Mouse (Mus musculus): Measurements from ENCODE around the gene Ankrd33. TPM values are rescaled to one million over a fixed set of nuclear protein-coding genes. Genes with fewer than 3 reads are reported as not detected.

Ankrd33 gene
- polyA plus RNA-seq (2015; fragmentation: Nextera tagmentation; extraction: Ambion mirVana), result not detected in 2 replicates

DNA sequence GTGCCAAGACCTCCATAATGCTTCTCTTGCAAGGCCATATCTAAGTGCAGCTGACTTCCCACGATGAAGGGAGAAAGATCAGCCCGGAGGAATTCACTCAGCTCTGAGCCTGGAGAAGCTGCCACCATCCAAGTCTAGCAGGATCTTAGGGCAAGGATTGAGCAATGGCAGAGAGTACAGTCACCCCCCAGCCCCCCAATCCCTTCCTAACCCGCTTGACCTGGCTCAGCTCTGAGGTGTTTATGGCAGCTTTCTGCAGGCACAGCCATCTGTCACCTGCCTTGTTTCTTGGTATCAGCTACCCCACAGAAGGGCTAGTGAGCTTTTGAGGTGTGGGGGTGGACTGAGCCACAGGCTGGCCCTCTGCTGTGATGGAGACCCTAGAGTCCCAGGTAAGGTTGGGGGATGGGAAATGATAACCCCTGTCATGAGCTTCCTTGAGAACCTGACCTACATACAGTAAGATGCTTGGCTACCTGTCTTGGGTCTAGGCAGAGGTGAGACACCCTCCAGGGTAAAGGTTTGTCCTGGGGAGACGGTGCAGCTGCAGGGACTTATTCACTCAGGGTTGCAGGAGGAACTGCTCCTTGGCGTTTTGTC, at the start of gene Ankrd33:
Gene Ankrd33 (plus strand): TSS at position 245 of the 600 bp plus-strand sequence.
- Histone ChIP-seq H3K9me3 (peaks cover 4% of the 10 kb centered on the region), H3K27ac (replicated peaks) (no peak within 1 kb of the TSS), H3K9ac (no peak within 1 kb of the TSS), H3K4me3 (no peak within 1 kb of the TSS), H3K27me3 (replicated peaks) (peaks cover 9% of the 10 kb centered on the region), H3K36me3 (no peaks in the 10 kb centered on the region), H3K4me2 (no peak within 1 kb of the TSS), H3K4me1 (no peaks in the 10 kb centered on the region)
- 74% methylated on average over 5 of the region's 5 CpGs for WGBS
- no peak for ATAC-seq (ENCODE audit: extremely low read depth, insufficient number of reproducible peaks, low FRiP score, low TSS enrichment)

GRCm38 (mm10) chr15:101066364-101066847, 49.1 kb upstream of the Ankrd33 start:
- Histone ChIP-seq H3K27ac (replicated peaks) (no peak overlapping the region), H3K36me3 (no peaks in the 10 kb centered on the region)

DNA sequence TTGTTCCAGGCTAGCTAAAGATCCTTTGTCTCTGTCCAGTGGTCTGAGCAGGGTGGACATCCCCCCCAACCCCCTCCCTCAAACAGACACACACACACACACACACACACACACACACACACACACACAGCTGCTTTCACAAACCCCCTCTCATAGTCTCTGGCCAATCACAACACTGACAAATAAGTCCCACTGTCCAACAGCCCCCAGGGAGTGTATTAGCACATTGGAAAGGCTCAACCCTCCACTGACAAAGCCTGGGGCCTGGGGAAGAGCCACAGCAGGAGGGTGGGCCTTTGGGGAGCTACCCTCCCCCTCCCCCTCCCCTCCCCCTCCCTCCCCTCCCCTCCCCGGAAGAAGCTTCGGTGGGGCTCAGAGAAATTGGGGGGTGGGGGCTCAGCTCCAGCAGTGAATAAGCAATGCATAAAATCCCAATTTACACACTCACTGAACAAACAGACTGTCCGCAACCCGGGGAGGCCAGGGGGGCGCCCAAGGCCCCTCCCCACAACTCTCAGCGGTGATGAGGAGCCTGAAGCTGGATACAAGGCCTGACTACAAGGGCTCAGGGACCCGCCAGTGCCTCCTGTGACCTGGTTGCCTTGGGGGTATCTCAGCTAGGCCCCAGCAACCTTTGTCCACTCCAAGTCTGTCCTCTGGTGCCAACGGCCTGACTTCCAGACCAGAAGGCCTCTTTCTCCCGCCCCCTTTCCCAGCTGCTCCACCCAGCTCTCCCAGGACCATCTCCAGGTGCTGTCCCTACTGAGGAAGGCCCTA, 48.4 kb upstream of the Ankrd33 start:
- H3K27me3 ChIP-seq (replicated peaks), result 0 out of 2 replicates have a peak, but pooled peaks cover 9% of the 10 kb centered on the region
- no peak overlapping the region for H3K27ac ChIP-seq (replicated peaks)
- no peak overlapping the region for H3K4me3 ChIP-seq
- no peak for ATAC-seq (ENCODE audit: extremely low read depth, insufficient number of reproducible peaks, low FRiP score, low TSS enrichment)
- H3K4me1 ChIP-seq, result peaks cover 58% of the 10 kb centered on the region
- no peak overlapping the region for H3K9ac ChIP-seq
- no peak overlapping the region for H3K4me2 ChIP-seq
- no peaks in the 10 kb centered on the region for H3K36me3 ChIP-seq
- WGBS, result 46% methylated on average over 7 of the region's 9 CpGs
- H3K9me3 ChIP-seq, result no peaks in the 10 kb centered on the region

More at GRCm38 (mm10) chr15:101066364-101066847, 49.1 kb upstream of the Ankrd33 start:
- Histone ChIP-seq H3K27me3 (replicated peaks) (0 out of 2 replicates have a peak, but pooled peaks cover 9% of the 10 kb centered on the region), H3K4me1 (peaks cover 54% of the 10 kb centered on the region), H3K9me3 (no peaks in the 10 kb centered on the region), H3K9ac (0 out of 2 replicates have a peak overlapping the region, but pooled peaks have one; percentile 50), H3K4me3 (no peak overlapping the region), H3K4me2 (no peak overlapping the region)
- 21% methylated on average over 6 of the region's 6 CpGs for WGBS
- ATAC-seq (ENCODE audit: extremely low read depth, insufficient number of reproducible peaks, low FRiP score, low TSS enrichment), result 0 out of 2 replicates have a peak, but pooled peaks have one; percentile 33

- Histone ChIP-seq H3K9ac (no peak overlapping the region), H3K27me3 (replicated peaks) (0 out of 2 replicates have a peak, but pooled peaks cover 9% of the 10 kb centered on the region), H3K36me3 (no peaks in the 10 kb centered on the region), H3K9me3 (no peaks in the 10 kb centered on the region), H3K4me2 (no peak overlapping the region), H3K27ac (replicated peaks) (no peak overlapping the region), H3K4me1 (peaks cover 64% of the 10 kb centered on the region), H3K4me3 (no peak overlapping the region)
- no peak for ATAC-seq (ENCODE audit: extremely low read depth, insufficient number of reproducible peaks, low FRiP score, low TSS enrichment)
- WGBS, result 62% methylated on average over 3 of the region's 3 CpGs
Measured at GRCm38 (mm10) chr15:101068029-101068428, 47.5 kb upstream of the Ankrd33 start.

DNA sequence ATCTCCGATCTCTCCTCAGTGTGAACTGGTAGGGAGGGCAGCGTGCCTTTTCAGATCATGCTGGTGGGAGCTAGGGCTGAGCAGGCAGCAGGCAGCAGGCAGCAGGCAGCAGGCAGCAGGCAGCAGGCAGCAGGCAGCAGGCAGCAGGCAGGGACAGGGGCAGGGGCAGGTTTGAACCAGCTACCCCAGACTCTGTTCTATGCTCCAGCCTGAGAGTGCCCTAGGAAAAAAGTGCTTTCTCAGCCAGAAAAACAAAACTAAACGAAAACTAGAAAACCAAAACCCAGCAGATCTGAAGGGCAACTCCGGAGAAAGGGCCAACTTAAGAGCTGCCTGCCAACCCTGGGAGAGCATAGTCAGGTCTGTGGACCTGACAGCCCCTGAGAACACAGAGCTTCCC, 46.9 kb upstream of the Ankrd33 start:
- Histone ChIP-seq H3K4me3 (no peak overlapping the region), H3K27ac (replicated peaks) (no peak overlapping the region), H3K27me3 (replicated peaks) (0 out of 2 replicates have a peak, but pooled peaks cover 7% of the 10 kb centered on the region), H3K4me1 (peaks cover 66% of the 10 kb centered on the region), H3K9me3 (no peaks in the 10 kb centered on the region), H3K4me2 (no peak overlapping the region), H3K36me3 (no peaks in the 10 kb centered on the region), H3K9ac (no peak overlapping the region)
- WGBS, result 60% methylated on average over 4 of the region's 4 CpGs
- ATAC-seq (ENCODE audit: extremely low read depth, insufficient number of reproducible peaks, low FRiP score, low TSS enrichment), result no peak

DNA sequence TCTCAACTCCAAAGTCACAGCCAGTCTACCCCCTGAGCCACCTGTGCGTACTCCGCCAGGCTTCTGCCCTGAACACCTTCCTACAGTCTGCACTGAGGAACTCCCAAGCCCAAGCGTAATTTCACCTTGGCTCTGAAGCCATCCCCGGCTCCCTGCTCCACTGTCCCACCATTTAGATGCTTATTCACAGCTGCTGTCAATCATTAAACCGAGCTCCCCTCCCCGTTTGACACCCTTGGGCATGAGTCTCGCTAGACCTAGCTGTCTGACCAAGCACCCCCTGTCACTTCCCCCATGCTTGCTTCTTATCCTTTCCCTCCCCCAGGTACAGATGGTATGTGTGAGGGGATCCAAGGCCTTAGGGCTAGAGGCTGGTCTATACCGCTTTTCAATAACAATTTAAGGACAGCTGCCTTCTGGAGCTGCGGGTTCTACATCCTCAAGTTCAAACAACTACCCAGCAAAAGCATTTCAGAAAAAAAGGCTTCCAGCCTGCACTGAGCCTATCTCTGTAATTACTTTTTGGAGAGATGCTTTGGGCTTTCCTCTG, 45.8 kb upstream of the Ankrd33 start:
- Histone ChIP-seq H3K4me3 (no peak overlapping the region), H3K27me3 (replicated peaks) (0 out of 2 replicates have a peak, but pooled peaks cover 7% of the 10 kb centered on the region), H3K4me2 (no peak overlapping the region), H3K9me3 (no peaks in the 10 kb centered on the region), H3K27ac (replicated peaks) (no peak overlapping the region), H3K4me1 (peaks cover 66% of the 10 kb centered on the region), H3K9ac (0 out of 2 replicates have a peak overlapping the region, but pooled peaks have one; percentile 33), H3K36me3 (no peaks in the 10 kb centered on the region)
- WGBS, result 63% methylated on average over 9 of the region's 9 CpGs
- no peak for ATAC-seq (ENCODE audit: extremely low read depth, insufficient number of reproducible peaks, low FRiP score, low TSS enrichment)

DNA sequence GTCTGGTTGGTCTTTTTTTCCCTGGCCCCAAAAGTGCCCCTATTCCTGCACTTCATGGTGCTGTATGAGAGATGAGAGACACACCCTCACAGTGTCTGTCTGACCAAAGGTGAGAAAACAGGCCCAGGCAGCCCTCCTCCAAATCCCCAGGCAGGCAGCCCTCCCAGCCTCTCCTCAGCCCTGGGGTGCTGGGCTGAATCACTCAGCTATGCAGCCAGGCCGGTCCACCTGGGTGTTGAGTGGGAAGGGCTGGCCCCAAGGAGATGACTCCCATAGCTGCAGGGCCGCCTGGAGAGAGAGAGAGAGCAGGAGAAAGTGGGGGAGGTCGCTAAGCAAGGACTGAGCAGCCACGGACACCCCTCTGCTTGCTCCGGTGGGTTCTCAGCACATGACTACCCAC, 44.8 kb upstream of the Ankrd33 start:
- no peak overlapping the region for H3K4me2 ChIP-seq
- peaks cover 64% of the 10 kb centered on the region for H3K4me1 ChIP-seq
- H3K27me3 ChIP-seq (replicated peaks), result peaks cover 16% of the 10 kb centered on the region; the same call in 1 of the 2 replicates
- no peak overlapping the region for H3K4me3 ChIP-seq
- ATAC-seq (ENCODE audit: extremely low read depth, insufficient number of reproducible peaks, low FRiP score, low TSS enrichment), result no peak
- WGBS, result 22% methylated on average over 5 of the region's 5 CpGs
- H3K36me3 ChIP-seq, result no peaks in the 10 kb centered on the region
- no peak overlapping the region for H3K27ac ChIP-seq (replicated peaks)
- no peaks in the 10 kb centered on the region for H3K9me3 ChIP-seq
- H3K9ac ChIP-seq, result no peak overlapping the region

GRCm38 (mm10) chr15:101072736-101073135, 42.8 kb upstream of the Ankrd33 start:
- peaks cover 67% of the 10 kb centered on the region for H3K4me1 ChIP-seq
- H3K27ac ChIP-seq (replicated peaks), result no peak overlapping the region
- no peak for ATAC-seq (ENCODE audit: extremely low read depth, insufficient number of reproducible peaks, low FRiP score, low TSS enrichment)
- H3K9ac ChIP-seq, result no peak overlapping the region
- H3K4me2 ChIP-seq, result no peak overlapping the region
- H3K9me3 ChIP-seq, result no peaks in the 10 kb centered on the region
- H3K36me3 ChIP-seq, result no peaks in the 10 kb centered on the region
- WGBS, result 52% methylated on average over 2 of the region's 2 CpGs
- peaks cover 34% of the 10 kb centered on the region for H3K27me3 ChIP-seq (replicated peaks)
- H3K4me3 ChIP-seq, result no peak overlapping the region

- Histone ChIP-seq H3K27me3 (replicated peaks) (peaks cover 39% of the 10 kb centered on the region), H3K9ac (no peak overlapping the region), H3K27ac (replicated peaks) (no peak overlapping the region), H3K4me2 (no peak overlapping the region), H3K36me3 (no peaks in the 10 kb centered on the region), H3K4me3 (no peak overlapping the region), H3K9me3 (no peaks in the 10 kb centered on the region), H3K4me1 (peaks cover 64% of the 10 kb centered on the region)
- WGBS, result 73% methylated on average over 5 of the region's 5 CpGs
- ATAC-seq (ENCODE audit: extremely low read depth, insufficient number of reproducible peaks, low FRiP score, low TSS enrichment), result no peak
Measured at GRCm38 (mm10) chr15:101074067-101074466, 41.5 kb upstream of the Ankrd33 start.

DNA sequence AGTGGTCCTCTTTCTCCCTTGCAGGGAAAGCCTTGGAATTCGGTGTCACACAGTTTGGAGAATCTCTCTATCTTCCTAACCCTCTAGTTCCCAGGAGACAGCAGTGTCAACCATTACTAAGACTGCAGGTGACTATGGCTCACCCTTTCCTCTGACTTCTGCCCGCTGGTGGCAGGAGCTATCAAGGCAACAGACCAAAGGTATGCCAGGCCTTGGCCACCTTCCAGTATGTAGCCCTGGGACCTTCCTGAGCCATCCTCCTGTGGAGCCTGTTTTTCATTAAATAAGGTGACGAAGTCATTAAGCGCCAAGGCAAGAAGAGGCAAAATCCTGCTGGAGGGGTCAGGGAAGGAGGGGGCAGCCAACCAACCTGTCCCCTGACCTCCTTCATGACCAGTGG, 40.4 kb upstream of the Ankrd33 start:
- Histone ChIP-seq H3K9me3 (no peaks in the 10 kb centered on the region), H3K4me1 (peaks cover 65% of the 10 kb centered on the region), H3K27ac (replicated peaks) (no peak overlapping the region), H3K9ac (no peak overlapping the region), H3K27me3 (replicated peaks) (peaks cover 38% of the 10 kb centered on the region), H3K4me3 (no peak overlapping the region), H3K4me2 (no peak overlapping the region), H3K36me3 (no peaks in the 10 kb centered on the region)
- no peak for ATAC-seq (ENCODE audit: extremely low read depth, insufficient number of reproducible peaks, low FRiP score, low TSS enrichment)
- 75% methylated on average over 4 of the region's 4 CpGs for WGBS

DNA sequence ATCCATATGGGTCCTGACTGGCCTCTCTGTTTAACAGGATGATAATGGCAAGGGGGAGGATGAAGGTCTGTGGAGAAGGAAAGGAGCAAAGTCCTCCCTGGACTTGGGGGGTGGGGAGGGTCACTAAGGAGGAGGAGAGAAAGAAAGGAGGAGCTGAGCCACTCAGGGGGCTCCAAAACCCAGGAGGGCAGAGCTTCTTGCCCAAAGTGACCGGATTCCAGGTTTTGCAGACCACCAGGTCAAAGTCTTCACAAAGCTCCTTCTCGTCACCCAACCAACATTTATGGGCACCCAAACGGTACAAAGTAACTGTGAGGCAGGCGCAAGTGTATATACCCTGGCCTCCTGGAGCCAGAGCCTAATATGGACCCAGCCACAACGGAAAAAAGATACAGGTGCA, 39.9 kb upstream of the Ankrd33 start:
- H3K4me3 ChIP-seq, result no peak overlapping the region
- WGBS, result 57% methylated on average over 5 of the region's 5 CpGs
- no peak overlapping the region for H3K4me2 ChIP-seq
- H3K9me3 ChIP-seq, result no peaks in the 10 kb centered on the region
- peaks cover 60% of the 10 kb centered on the region for H3K4me1 ChIP-seq
- ATAC-seq (ENCODE audit: extremely low read depth, insufficient number of reproducible peaks, low FRiP score, low TSS enrichment), result no peak
- H3K36me3 ChIP-seq, result no peaks in the 10 kb centered on the region
- peaks cover 41% of the 10 kb centered on the region for H3K27me3 ChIP-seq (replicated peaks)
- no peak overlapping the region for H3K9ac ChIP-seq
- H3K27ac ChIP-seq (replicated peaks), result no peak overlapping the region
